Mouse (Mus musculus) liver, postnatal 0 days (tissue): Measurements from ENCODE around the gene Cdc40.

Experiments
- CTCF ChIP-seq: sonication (generic); IDR thresholded peaks from 2 replicates; pipeline ENCODE4 v1.5.1; 2016; ENCODE audit warnings: antibody characterized with exemption, low read depth
- EP300 ChIP-seq: IDR thresholded peaks from 2 replicates; pipeline ENCODE4 v1.6.1; 2016; ENCODE audit warnings: antibody characterized with exemption, low read depth, mild to moderate bottlenecking

GRCm38 (mm10) chr10:40895765-40896164 is 12.7 kb upstream of the Cdc40 start:
- no peak for TF ChIP-seq CTCF
- no peak for TF ChIP-seq EP300
